Mouse (Mus musculus) heart, postnatal 0 days (tissue): ENCODE results near the gene Ahcyl2. TPM values are rescaled to one million over a fixed set of nuclear protein-coding genes. Genes with fewer than 3 reads are reported as not detected.

ENCODE experiments used
- ATAC-seq: fragments of 200-750 bp; cut with Nextera tagmentation; 2 replicates; pipeline ENCODE4 v1.8.0; 2017; ENCODE audit warnings: low read depth, moderate number of reproducible peaks, moderate library complexity; ENCODE audit not compliant: insufficient read depth
- DNase-seq: peaks from one replicate; pipeline ENCODE4 v3.0.0-alpha.2; 2016; ENCODE audit warnings: low spot score
- H3K27ac ChIP-seq: fragments of 300-500 bp; sonication (generic); 2 replicates; pipeline ENCODE4 v1.5.1; 2014; ENCODE audit warnings: low read depth, mild to moderate bottlenecking
- H3K27me3 ChIP-seq: fragments of 300-500 bp; sonication (generic); 2 replicates; pipeline ENCODE4 v1.6.1; 2014; ENCODE audit warnings: low read length, mixed read lengths; ENCODE audit not compliant: control insufficient read depth, insufficient read depth
- H3K36me3 ChIP-seq: fragments of 300-500 bp; sonication (generic); replicated peaks from 2 replicates; pipeline ENCODE4 v1.6.1; 2014; ENCODE audit warnings: low read length, mixed read lengths; ENCODE audit not compliant: control insufficient read depth, insufficient read depth
- H3K4me1 ChIP-seq: fragments of 300-500 bp; sonication (generic); 2 replicates; pipeline ENCODE4 v1.6.1; 2014; ENCODE audit warnings: antibody characterized with exemption; ENCODE audit not compliant: control insufficient read depth, insufficient read depth
- H3K4me2 ChIP-seq: fragments of 300-500 bp; sonication (generic); 2 replicates; pipeline ENCODE4 v1.6.1; 2014; ENCODE audit warnings: low read depth, mild to moderate bottlenecking, low read length, moderate library complexity
- H3K4me3 ChIP-seq: fragments of 300-500 bp; sonication (generic); 2 replicates; pipeline ENCODE4 v1.5.1; 2014; ENCODE audit warnings: low read depth, low read length
- H3K9ac ChIP-seq: fragments of 300-500 bp; sonication (generic); replicated peaks from 2 replicates; pipeline ENCODE4 v1.6.1; 2014; ENCODE audit warnings: low read depth, low read length, mixed read lengths
- H3K9me3 ChIP-seq: fragments of 300-500 bp; sonication (generic); replicated peaks from 2 replicates; pipeline ENCODE4 v1.6.1; 2016; ENCODE audit warnings: low read length; ENCODE audit not compliant: control insufficient read depth
- CTCF ChIP-seq: IDR thresholded peaks from 2 replicates; pipeline ENCODE4 v1.5.1; 2016; ENCODE audit warnings: antibody characterized with exemption, control low read depth, low read depth
- EP300 ChIP-seq: IDR thresholded peaks from 2 replicates; pipeline ENCODE4 v1.6.1; 2016; ENCODE audit warnings: antibody characterized with exemption, low read depth
- WGBS: fragments of 180-500 bp; shearing (Covaris S2); extraction: QIAGEN DNeasy Blood & Tissue Kit; methylation state at CpG from one replicate; pipeline ENCODE4 v1.1.7; 2014; 5-methylcytosine and 5-hydroxymethylcytosine counted together
- polyA plus RNA-seq: library from polyadenylated mRNA; unstranded; fragments of >200 nt; fragmentation: Nextera tagmentation; extraction: Ambion mirVana; gene quantifications from 2 replicates; pipeline ENCODE4 v1.2.1, GENCODE M21; 2015
- total RNA-seq: library from RNA; depleted of rRNA; stranded (reverse); fragments of >200 nt; gene quantifications from 2 replicates; pipeline ENCODE4 v1.2.3, GENCODE M21; 2014; ENCODE audit warnings: low replicate concordance

Gene Ahcyl2
- total and polyA plus RNA-seq, 2 experiments from 2014 or later: 3.4 to 31.6 TPM

DNA sequence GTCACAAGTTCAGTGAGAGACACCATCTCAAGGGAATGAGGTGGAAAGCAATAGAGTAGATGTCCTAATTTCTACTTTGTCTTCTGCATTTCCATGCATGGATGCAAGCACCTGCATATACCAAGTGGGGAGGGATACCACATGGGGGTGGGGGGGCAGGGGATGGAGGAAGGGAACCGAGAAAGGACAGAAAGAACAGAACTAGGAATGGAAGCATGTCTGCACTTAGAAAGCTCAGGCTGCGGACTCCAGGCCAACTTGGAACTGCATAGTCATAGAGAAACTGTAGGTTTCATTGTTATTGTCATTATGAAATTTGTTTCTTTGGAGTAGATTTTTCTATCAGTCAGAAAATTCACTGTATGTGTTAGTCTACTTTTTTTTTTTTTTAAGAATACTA lies 69.8 kb downstream of the Ahcyl2 start:
- Histone ChIP-seq H3K9me3 (no peaks in the 10 kb centered on the region), H3K4me2 (no peak overlapping the region), H3K27me3 (no peaks in the 10 kb centered on the region), H3K4me1 (0 out of 2 replicates have a peak, but pooled peaks cover 4% of the 10 kb centered on the region), H3K9ac (no peak overlapping the region), H3K27ac (no peak overlapping the region), H3K36me3 (no peaks in the 10 kb centered on the region), H3K4me3 (no peak overlapping the region)
- no peak for ATAC-seq
- no peak for TF ChIP-seq EP300
- TF ChIP-seq CTCF: no peak
- 96% methylated on average over 2 of the region's 2 CpGs for WGBS
- DNase-seq: no peak

DNA sequence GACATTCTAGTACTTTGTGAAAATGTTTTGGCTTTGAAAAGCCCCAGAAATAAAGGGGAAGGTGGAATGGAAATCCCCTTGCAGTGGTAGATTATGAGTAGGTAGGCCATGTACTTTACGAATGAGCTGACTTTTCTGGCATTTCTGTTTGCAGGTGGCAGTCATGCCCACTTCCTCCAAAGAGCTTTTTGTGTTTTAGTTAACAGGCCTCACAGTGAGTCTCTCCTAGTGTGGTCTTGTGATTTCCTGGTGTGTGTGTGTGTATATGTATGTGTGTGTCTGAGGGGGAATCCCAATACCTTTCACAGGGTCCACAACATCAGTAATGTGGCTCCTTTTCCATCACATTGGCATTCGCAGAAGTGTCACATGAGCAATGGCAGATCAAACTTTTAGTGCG lies 70.7 kb downstream of the Ahcyl2 start:
- Histone ChIP-seq H3K9me3 (no peaks in the 10 kb centered on the region), H3K4me1 (no peaks in the 10 kb centered on the region), H3K27ac (no peak overlapping the region; the same call in 1 of the 2 replicates), H3K27me3 (no peaks in the 10 kb centered on the region), H3K4me2 (no peak overlapping the region), H3K4me3 (no peak overlapping the region), H3K36me3 (no peaks in the 10 kb centered on the region), H3K9ac (no peak overlapping the region)
- no peak for ATAC-seq
- no peak for DNase-seq
- TF ChIP-seq EP300 (no peak), CTCF (no peak)
- 90% methylated on average over 3 of the region's 3 CpGs for WGBS

DNA sequence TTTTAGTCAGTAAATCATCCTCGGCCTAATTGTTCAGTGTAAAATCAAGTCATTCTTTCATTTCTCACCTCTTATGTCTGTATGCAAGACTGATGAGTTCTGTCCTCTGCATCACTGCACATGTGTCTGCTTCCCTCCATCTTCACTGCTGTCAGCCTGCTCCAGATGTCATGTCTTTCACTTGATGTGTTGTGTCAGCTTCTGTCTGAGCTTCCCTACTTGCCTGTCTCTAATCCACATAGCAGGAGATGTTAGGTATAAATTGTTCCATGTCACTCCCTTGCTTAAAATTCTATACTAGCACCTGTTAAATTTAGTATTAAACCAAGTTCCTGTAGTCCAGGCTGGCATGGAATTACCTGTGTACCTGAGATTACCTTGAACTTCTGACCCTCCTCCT lies 72.2 kb downstream of the Ahcyl2 start:
- no peaks in the 10 kb centered on the region for H3K27me3 ChIP-seq
- no peaks in the 10 kb centered on the region for H3K4me1 ChIP-seq
- H3K4me2 ChIP-seq: no peak overlapping the region
- no peak for ATAC-seq
- no peak overlapping the region for H3K9ac ChIP-seq
- TF ChIP-seq EP300 (no peak), CTCF (no peak)
- WGBS: 95% methylated on average over 1 of the region's 1 CpGs
- DNase-seq: no peak
- no peaks in the 10 kb centered on the region for H3K9me3 ChIP-seq
- H3K27ac ChIP-seq: no peak overlapping the region
- H3K36me3 ChIP-seq: no peaks in the 10 kb centered on the region
- H3K4me3 ChIP-seq: no peak overlapping the region

DNA sequence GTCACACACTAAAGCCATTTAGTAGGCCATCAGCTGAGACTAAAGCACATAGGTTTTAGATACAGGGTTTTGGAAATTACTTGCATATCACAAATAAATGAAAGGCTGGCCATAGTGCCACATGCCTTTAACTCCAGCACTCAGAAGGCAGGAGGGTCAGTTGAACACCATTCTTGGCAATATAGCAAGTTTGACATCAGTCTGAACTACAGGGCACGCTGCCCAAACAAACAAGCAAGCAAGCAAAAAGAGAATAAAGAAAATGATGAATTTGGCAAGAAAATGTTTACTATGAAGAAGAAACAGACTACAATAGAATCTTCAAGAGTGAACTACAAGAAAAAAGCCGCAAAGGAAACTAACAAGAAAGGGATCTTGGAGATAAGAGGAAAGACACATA lies 73.7 kb downstream of the Ahcyl2 start:
- Histone ChIP-seq H3K4me3 (no peak overlapping the region), H3K9me3 (no peaks in the 10 kb centered on the region), H3K27me3 (no peaks in the 10 kb centered on the region), H3K36me3 (no peaks in the 10 kb centered on the region), H3K27ac (no peak overlapping the region), H3K4me1 (no peaks in the 10 kb centered on the region), H3K4me2 (no peak overlapping the region), H3K9ac (no peak overlapping the region)
- ATAC-seq (no peak), DNase-seq (no peak)
- TF ChIP-seq CTCF (no peak), EP300 (no peak)
- 85% methylated on average over 2 of the region's 2 CpGs for WGBS

DNA sequence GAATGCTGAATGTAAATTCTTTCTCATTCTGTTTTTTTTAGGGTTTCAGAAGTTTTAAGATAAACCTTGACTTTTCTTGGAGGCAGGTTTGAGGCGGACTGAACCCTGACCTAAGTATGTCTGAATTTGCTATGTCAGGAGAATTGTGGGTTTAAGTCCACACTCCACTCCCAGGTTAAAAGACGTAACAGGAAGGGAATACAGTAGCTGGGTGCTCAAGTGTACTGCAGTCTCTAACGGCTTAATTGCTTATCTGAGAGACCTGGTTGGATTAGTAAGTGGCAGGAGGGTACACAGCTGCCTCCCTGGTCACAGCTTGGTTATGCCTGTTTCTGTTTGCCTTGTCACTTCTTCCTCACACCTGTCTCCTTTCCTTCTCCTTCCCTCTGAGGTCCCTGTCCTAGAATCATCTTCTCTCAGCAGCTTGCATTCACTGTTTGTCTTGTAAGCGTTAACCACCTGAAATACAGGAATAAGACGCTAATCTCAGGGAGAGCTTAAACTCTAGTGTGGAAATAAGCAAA lies 79.9 kb downstream of the Ahcyl2 start:
- DNase-seq (no peak), ATAC-seq (no peak)
- Histone ChIP-seq H3K4me3 (no peak overlapping the region), H3K9ac (no peak overlapping the region), H3K36me3 (no peaks in the 10 kb centered on the region), H3K4me2 (no peak overlapping the region), H3K27ac (no peak overlapping the region), H3K9me3 (no peaks in the 10 kb centered on the region), H3K27me3 (no peaks in the 10 kb centered on the region), H3K4me1 (no peaks in the 10 kb centered on the region)
- TF ChIP-seq CTCF (no peak), EP300 (no peak)
- 67% methylated on average over 5 of the region's 5 CpGs for WGBS

DNA sequence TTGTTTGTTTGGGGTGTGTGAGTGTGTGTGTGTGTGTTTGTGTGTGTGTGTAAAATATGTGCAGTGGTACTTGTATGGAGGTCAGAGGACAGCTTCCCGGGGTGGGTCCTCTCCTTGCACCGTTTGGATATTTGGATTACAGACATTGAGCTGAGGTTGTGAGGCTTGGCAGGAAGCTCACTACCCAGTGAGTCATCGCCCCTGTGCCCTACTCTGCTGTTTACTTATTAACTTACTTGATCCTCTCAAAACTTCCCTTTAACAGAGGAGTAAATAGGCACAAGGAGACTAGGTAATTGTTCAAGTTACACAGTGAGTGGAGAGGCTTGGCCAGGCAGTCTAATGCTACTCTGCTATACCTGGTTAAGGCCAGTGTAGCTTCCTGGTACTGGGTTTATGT lies 81.0 kb downstream of the Ahcyl2 start:
- Histone ChIP-seq H3K27ac (no peak overlapping the region), H3K4me3 (no peak overlapping the region), H3K9ac (no peak overlapping the region), H3K4me1 (0 out of 2 replicates have a peak, but pooled peaks cover 5% of the 10 kb centered on the region), H3K27me3 (no peaks in the 10 kb centered on the region), H3K36me3 (no peaks in the 10 kb centered on the region), H3K4me2 (no peak overlapping the region), H3K9me3 (no peaks in the 10 kb centered on the region)
- no peak for TF ChIP-seq CTCF
- TF ChIP-seq EP300: no peak
- ATAC-seq: no peak
- no peak for DNase-seq
- WGBS: 50% methylated on average over 3 of the region's 3 CpGs
